Mouse (Mus musculus) limb, embryonic 11.5 days (tissue): Measurements from ENCODE around the gene Stk11ip. TPM values are rescaled to one million over a fixed set of nuclear protein-coding genes. Genes with fewer than 3 reads are reported as not detected.

Source experiments
- ATAC-seq: fragments of 200-750 bp; cut with Nextera tagmentation; 2 replicates; pipeline ENCODE4 v1.8.0; 2017; ENCODE audit warnings: low read depth; ENCODE audit not compliant: insufficient number of reproducible peaks, low FRiP score, low TSS enrichment
- DNase-seq: peaks from one replicate; pipeline ENCODE4 v3.0.0-alpha.2; 2015; ENCODE audit warnings: low spot score
- H3K27ac ChIP-seq: fragments of 300-500 bp; sonication (generic); replicated peaks from 2 replicates; pipeline ENCODE4 v1.5.1; 2014; ENCODE audit warnings: low read depth, mild to moderate bottlenecking, low read length
- H3K27me3 ChIP-seq: fragments of 300-500 bp; sonication (generic); 2 replicates; pipeline ENCODE4 v1.6.1; 2014; ENCODE audit warnings: mild to moderate bottlenecking, low read length, mixed read lengths; ENCODE audit not compliant: control insufficient read depth, insufficient read depth
- H3K36me3 ChIP-seq: fragments of 300-500 bp; sonication (generic); 2 replicates; pipeline ENCODE4 v1.6.1; 2014; ENCODE audit warnings: mild to moderate bottlenecking, low read length, moderate library complexity, mixed read lengths; ENCODE audit not compliant: control insufficient read depth, insufficient read depth
- H3K4me1 ChIP-seq: fragments of 300-500 bp; sonication (generic); 2 replicates; pipeline ENCODE4 v1.6.1; 2014; ENCODE audit warnings: low read length, mixed read lengths; ENCODE audit not compliant: control insufficient read depth, insufficient read depth
- H3K4me2 ChIP-seq: fragments of 300-500 bp; sonication (generic); 2 replicates; pipeline ENCODE4 v1.6.1; 2014; ENCODE audit warnings: low read depth, mild to moderate bottlenecking, moderate library complexity; ENCODE audit not compliant: severe bottlenecking
- H3K4me3 ChIP-seq: fragments of 300-500 bp; sonication (generic); 2 replicates; pipeline ENCODE4 v1.5.1; 2014; ENCODE audit warnings: low read depth, low read length
- H3K9ac ChIP-seq: fragments of 300-500 bp; sonication (generic); 2 replicates; pipeline ENCODE4 v1.6.1; 2014; ENCODE audit warnings: mild to moderate bottlenecking, low read length
- H3K9me3 ChIP-seq: fragments of 300-500 bp; sonication (generic); 2 replicates; pipeline ENCODE4 v1.6.1; 2016; ENCODE audit warnings: low read length; ENCODE audit not compliant: control insufficient read depth
- WGBS: fragments of 180-500 bp; shearing (Covaris S2); extraction: QIAGEN DNeasy Blood & Tissue Kit; methylation state at CpG from one replicate; pipeline ENCODE4 v1.1.7; 2014; 5-methylcytosine and 5-hydroxymethylcytosine counted together
- polyA plus RNA-seq: library from polyadenylated mRNA; unstranded; fragments of >200 nt; fragmentation: Nextera tagmentation; extraction: Ambion mirVana; gene quantifications from 2 replicates; pipeline ENCODE4 v1.2.1, GENCODE M21; 2014

Gene Stk11ip
- polyA plus RNA-seq, 1 experiment from 2014 or later = 20.5 TPM

DNA sequence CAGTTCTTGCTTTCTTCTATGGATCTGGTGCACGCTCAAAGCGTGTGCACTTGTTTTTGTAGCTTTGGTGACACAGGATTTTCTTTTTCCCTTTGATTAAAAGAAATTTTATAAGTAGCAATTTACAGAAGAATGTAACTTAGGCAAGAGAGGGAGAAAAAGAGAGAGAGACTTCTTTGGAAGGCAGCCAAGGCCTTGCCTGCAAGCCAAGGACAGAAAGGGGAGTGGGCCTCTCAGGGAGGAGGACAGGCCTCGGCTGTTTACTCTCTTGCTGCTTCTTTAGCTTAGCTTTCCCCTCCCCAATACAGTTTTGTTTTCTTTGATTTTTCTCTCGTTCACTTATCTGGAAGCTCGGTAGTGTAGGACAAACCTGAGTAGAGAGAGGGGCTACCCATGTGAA is 1.8 kb upstream of the Stk11ip start:
- H3K27me3 ChIP-seq = no peaks in the 10 kb centered on the region
- H3K4me3 ChIP-seq = no peak overlapping the region
- DNase-seq (no peak), ATAC-seq (no peak)
- no peaks in the 10 kb centered on the region for H3K36me3 ChIP-seq
- no peaks in the 10 kb centered on the region for H3K4me1 ChIP-seq
- H3K27ac ChIP-seq = no peak overlapping the region
- 89% methylated on average over 5 of the region's 5 CpGs for WGBS
- no peak overlapping the region for H3K9ac ChIP-seq
- no peaks in the 10 kb centered on the region; the same call in 1 of the 2 replicates for H3K9me3 ChIP-seq
- no peak overlapping the region for H3K4me2 ChIP-seq

DNA sequence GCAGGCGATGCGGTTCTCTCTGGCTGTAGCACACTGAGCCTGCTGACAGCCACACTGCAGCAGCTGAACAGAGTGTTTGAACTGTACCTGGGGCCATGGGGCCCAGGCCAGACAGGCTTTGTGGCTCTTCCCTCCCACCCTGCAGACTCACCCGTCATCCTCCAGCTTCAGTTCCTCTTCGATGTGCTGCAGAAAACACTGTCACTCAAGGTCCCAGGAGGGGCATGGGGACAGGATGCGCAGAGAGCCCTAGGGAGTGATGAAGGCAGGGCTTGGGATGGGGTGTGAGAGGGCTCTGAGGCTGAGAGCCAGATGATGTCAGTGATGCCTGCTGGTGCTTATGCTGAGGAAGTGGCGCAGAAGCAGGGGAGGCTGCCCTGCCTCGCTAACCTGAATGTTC is 3.4 kb downstream of the Stk11ip start:
- WGBS = 93% methylated on average over 7 of the region's 7 CpGs

DNA sequence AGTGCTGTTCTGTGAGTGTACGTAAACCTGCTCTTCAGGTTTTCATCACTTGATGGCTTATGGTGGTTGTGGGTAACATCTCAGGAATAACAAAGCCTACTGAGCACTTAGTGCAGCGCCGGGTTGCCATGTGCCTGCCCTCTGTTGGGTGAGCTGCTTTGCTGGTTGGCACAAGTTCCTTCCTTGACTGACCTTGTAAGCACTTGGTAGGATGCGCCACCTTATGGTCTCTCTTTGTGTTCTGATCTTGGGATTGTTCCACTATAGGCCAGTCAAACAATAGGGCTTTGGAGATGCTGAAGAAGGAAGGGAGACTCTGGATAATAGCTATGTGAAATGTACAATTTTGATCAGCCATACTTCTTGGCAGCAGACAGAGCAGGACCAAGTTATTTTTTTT is 9.2 kb downstream of the Stk11ip start:
- H3K27ac ChIP-seq = no peak overlapping the region
- no peak overlapping the region for H3K4me3 ChIP-seq
- H3K4me1 ChIP-seq = no peaks in the 10 kb centered on the region
- peaks cover 6% of the 10 kb centered on the region for H3K36me3 ChIP-seq
- H3K9me3 ChIP-seq = no peaks in the 10 kb centered on the region
- ATAC-seq (no peak), DNase-seq (no peak)
- no peak overlapping the region for H3K9ac ChIP-seq
- WGBS = 83% methylated on average over 4 of the region's 4 CpGs
- no peak overlapping the region for H3K4me2 ChIP-seq
- no peaks in the 10 kb centered on the region for H3K27me3 ChIP-seq

More for the DNA sequence above, 3.4 kb downstream of the Stk11ip start:
- Histone ChIP-seq H3K4me3 (no peak overlapping the region), H3K4me2 (no peak overlapping the region), H3K9ac (no peak overlapping the region), H3K9me3 (no peaks in the 10 kb centered on the region; the same call in 1 of the 2 replicates), H3K4me1 (no peaks in the 10 kb centered on the region), H3K27me3 (no peaks in the 10 kb centered on the region), H3K36me3 (peaks cover 6% of the 10 kb centered on the region), H3K27ac (no peak overlapping the region)
- DNase-seq = no peak
- no peak for ATAC-seq

DNA sequence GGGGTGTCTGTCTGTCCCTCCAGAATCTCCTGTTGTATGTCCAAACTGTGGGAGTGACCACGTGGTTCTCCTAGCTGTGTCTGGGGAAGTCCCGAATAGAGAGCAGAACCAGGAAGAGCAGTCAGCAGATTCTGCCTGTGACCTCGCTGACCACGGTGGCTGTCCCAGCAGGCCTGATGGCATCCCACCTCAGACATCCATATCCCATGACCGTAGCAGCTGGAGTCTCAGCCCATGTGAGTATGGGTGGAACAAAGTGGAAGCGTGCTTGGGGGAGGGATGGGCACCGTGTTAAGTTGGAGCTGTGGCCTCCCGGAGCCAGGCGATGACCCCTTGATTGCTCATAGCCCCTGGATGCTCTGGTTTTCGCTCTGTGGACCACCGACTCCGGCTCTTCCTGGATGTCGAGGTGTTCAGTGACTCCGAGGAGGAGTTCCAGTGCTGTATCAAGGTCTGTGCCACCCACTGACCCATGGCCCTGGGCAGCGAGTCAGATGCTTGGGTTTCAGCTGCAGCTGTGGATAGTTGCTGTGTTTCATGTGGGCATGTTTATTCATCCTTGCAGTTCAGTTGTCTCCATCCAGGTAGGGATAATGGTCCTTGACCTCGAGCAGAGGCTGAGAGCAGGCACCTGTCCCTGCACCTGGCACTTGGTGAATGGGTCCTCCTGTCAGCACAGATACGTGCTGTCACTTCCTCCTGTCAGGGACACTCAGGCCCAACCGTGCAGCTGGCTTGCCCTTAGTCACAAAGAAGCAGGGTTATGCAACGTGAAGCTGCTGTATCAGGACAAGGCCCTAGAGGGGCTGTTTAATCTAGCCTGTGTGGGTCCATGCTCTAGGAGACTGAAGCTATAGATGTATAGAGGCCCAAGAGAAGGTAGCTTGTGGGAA is 11.2 kb downstream of the Stk11ip start:
- no peak overlapping the region for H3K27ac ChIP-seq
- no peak overlapping the region for H3K9ac ChIP-seq
- H3K4me1 ChIP-seq = no peaks in the 10 kb centered on the region
- H3K4me2 ChIP-seq = no peak overlapping the region
- H3K36me3 ChIP-seq = peaks cover 2% of the 10 kb centered on the region; the same call in 1 of the 2 replicates
- H3K27me3 ChIP-seq = no peaks in the 10 kb centered on the region
- no peaks in the 10 kb centered on the region for H3K9me3 ChIP-seq
- DNase-seq = no peak
- 89% methylated on average over 19 of the region's 19 CpGs for WGBS
- ATAC-seq = no peak
- H3K4me3 ChIP-seq = no peak overlapping the region

DNA sequence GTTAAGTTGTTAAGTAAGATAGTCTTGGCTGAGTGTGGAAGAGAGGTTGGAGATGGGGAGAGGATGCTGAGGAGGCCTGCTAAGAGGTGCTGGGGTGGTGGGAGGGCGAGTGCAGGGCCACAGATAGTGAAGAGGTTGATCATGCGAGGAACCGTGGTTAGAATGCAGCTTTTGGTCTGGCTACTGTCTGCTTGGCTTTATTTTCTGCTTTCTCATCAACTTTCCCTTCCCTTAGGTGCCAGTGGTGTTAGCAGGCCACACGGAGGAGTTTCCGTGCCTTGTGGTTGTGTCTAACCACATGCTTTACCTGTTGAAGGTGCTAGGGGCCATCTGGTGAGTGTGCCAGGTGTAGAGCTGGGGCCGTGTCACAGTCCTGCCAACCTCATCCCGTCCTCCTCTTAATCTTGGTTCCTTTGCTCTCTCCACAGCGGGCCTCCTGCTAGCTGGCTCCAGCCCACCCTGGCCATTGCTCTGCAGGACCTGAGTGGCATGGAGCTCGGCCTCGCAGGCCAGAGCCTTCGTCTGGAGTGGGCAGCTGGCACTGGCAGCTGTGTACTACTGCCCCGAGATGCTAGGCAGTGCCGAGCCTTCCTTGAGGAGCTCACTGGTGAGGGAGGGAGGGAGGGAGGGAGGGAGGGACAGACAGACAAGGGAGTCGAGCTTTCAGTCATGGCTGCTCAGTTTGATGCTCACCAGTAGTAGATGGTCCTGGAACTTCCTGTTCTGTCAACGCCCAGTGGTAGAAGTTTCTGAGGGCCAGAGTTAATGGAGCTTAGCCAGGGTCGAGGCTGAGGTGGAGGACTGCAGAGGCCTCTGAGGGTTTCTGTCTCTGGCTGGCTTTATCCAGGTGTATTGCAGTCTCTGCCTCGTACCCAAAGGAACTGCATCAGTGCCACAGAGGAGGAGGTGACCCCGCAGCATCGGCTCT is 12.3 kb downstream of the Stk11ip start:
- Histone ChIP-seq H3K4me3 (no peak overlapping the region), H3K9ac (no peak overlapping the region), H3K36me3 (peaks cover 2% of the 10 kb centered on the region; the same call in 1 of the 2 replicates), H3K9me3 (no peaks in the 10 kb centered on the region), H3K4me1 (no peaks in the 10 kb centered on the region), H3K27me3 (no peaks in the 10 kb centered on the region), H3K4me2 (no peak overlapping the region), H3K27ac (no peak overlapping the region)
- ATAC-seq = no peak
- WGBS = 87% methylated on average over 19 of the region's 19 CpGs
- no peak for DNase-seq

DNA sequence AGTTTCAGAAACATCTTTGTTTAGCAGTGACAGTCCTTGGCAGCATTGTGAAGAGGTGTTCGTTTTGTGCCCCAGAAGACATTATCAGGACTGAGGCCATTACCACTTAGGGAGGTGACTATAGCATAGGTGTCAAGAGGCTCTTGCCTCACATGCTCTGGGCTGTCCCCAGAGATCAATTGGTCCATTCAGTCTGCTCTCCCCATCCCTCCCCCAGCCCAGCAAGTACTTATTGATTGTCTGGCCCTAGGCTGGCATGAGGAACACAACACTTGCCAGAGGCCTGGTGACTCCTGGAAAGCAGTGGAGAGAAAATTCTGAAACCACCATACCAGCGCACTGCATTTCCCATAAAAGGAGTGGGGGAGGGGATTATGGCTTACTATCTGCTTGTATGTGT is 16.3 kb downstream of the Stk11ip start:
- Histone ChIP-seq H3K4me1 (no peaks in the 10 kb centered on the region), H3K36me3 (no peaks in the 10 kb centered on the region), H3K9me3 (no peaks in the 10 kb centered on the region), H3K4me3 (no peak overlapping the region), H3K27ac (no peak overlapping the region), H3K4me2 (no peak overlapping the region), H3K9ac (no peak overlapping the region), H3K27me3 (no peaks in the 10 kb centered on the region)
- 78% methylated on average over 2 of the region's 2 CpGs for WGBS
- ATAC-seq (no peak), DNase-seq (no peak)

DNA sequence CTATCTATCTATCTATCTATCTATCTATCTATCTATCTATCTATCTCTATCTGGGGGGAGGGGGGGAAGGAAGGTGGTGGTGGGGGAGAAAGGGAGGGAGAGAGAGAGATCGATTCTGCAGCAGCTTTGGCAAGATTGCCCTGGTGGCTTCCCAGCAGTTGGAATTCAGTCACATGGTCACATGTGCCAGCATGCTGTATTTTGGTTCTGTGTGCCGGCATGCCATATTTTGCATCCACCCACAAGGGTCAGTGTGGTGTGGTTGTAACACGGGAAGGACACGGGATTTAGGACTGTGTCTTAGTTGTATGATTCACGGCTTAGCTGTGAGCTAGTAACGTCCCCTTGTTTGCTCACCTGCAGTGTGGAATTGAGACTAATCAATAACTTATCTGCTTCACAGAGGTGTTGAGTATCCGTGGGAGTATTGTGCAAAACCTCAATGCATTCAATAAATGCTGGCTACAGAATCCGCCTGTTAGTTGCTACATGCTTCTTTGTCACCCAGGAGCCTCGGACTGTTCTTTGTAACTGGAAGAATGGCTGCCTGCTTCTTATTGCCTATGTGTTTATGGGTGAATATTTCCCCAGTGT is 17.4 kb downstream of the Stk11ip start:
- H3K9ac ChIP-seq = no peak overlapping the region
- no peaks in the 10 kb centered on the region for H3K4me1 ChIP-seq
- ATAC-seq = no peak
- no peak overlapping the region for H3K4me3 ChIP-seq
- 83% methylated on average over 9 of the region's 9 CpGs for WGBS
- no peaks in the 10 kb centered on the region for H3K27me3 ChIP-seq
- no peaks in the 10 kb centered on the region for H3K9me3 ChIP-seq
- H3K27ac ChIP-seq = no peak overlapping the region
- no peak overlapping the region for H3K4me2 ChIP-seq
- H3K36me3 ChIP-seq = no peaks in the 10 kb centered on the region
- DNase-seq = no peak

DNA sequence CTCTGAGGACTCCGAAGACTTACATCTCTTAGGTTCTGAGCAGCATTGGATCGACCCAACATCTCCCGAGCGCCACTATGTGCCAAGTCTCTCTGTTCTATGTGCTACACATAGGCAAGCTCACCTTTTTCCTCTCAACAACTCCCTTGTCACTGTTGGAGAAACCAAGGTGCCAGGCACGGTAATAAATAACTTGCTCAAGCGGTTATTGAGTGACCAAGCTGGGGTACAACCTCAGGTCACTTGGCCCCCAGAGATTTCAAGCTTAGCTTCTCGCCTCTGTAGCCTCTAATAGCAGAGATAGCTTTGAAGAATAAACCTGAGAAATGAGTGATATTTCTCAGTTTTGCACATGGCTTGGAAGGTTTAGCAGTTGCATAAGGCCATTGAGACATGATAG is 20.2 kb downstream of the Stk11ip start:
- Histone ChIP-seq H3K4me1 (peaks cover 4% of the 10 kb centered on the region; the same call in 1 of the 2 replicates), H3K4me2 (no peak overlapping the region), H3K9me3 (no peaks in the 10 kb centered on the region), H3K27me3 (no peaks in the 10 kb centered on the region), H3K36me3 (no peaks in the 10 kb centered on the region), H3K27ac (no peak overlapping the region), H3K9ac (no peak overlapping the region), H3K4me3 (no peak overlapping the region)
- DNase-seq (no peak), ATAC-seq (no peak)
- WGBS = 91% methylated on average over 7 of the region's 7 CpGs
